Mouse (Mus musculus) hindbrain, embryonic 13.5 days (tissue): ENCODE results near the gene Utp18. TPM values are rescaled to one million over a fixed set of nuclear protein-coding genes. Genes with fewer than 3 reads are reported as not detected.

Experiments
- ATAC-seq: fragments of 200-750 bp; cut with Nextera tagmentation; 2 replicates; pipeline ENCODE4 v1.8.0; 2017; ENCODE audit warnings: moderate TSS enrichment; ENCODE audit not compliant: low FRiP score
- H3K27ac ChIP-seq: fragments of 300-500 bp; sonication (generic); 2 replicates; pipeline ENCODE4 v1.5.1; 2015; ENCODE audit warnings: inconsistent platforms, mild to moderate bottlenecking, moderate library complexity
- H3K27me3 ChIP-seq: fragments of 300-500 bp; sonication (generic); 2 replicates; pipeline ENCODE4 v1.6.1; 2015; ENCODE audit warnings: mild to moderate bottlenecking, inconsistent platforms
- H3K36me3 ChIP-seq: fragments of 300-500 bp; sonication (generic); 2 replicates; pipeline ENCODE4 v1.6.1; 2015; ENCODE audit warnings: mild to moderate bottlenecking, inconsistent platforms
- H3K4me1 ChIP-seq: fragments of 300-500 bp; sonication (generic); replicated peaks from 2 replicates; pipeline ENCODE4 v1.6.1; 2015; ENCODE audit warnings: inconsistent platforms
- H3K4me2 ChIP-seq: fragments of 300-500 bp; sonication (generic); 2 replicates; pipeline ENCODE4 v1.6.1; 2015; ENCODE audit warnings: inconsistent platforms, mild to moderate bottlenecking, moderate library complexity
- H3K4me3 ChIP-seq: fragments of 300-500 bp; sonication (generic); 2 replicates; pipeline ENCODE4 v1.5.1; 2015; ENCODE audit warnings: mild to moderate bottlenecking, inconsistent platforms
- H3K9ac ChIP-seq: fragments of 300-500 bp; sonication (generic); 2 replicates; pipeline ENCODE4 v1.6.1; 2015; ENCODE audit warnings: mild to moderate bottlenecking, inconsistent platforms
- H3K9me3 ChIP-seq: fragments of 300-500 bp; sonication (generic); 2 replicates; pipeline ENCODE4 v1.6.1; 2016; ENCODE audit warnings: inconsistent platforms
- WGBS: fragments of 180-500 bp; shearing (Covaris S2); methylation state at CpG from one replicate; pipeline ENCODE4 v1.1.7; 2015; 5-methylcytosine and 5-hydroxymethylcytosine counted together
- polyA plus RNA-seq: library from polyadenylated mRNA; unstranded; fragments of >200 nt; fragmentation: Nextera tagmentation; extraction: Ambion mirVana; gene quantifications from 2 replicates; pipeline ENCODE4 v1.2.1, GENCODE M21; 2015

Gene Utp18
- polyA plus RNA-seq, 1 experiment from 2014 or later: 31.8 TPM

DNA sequence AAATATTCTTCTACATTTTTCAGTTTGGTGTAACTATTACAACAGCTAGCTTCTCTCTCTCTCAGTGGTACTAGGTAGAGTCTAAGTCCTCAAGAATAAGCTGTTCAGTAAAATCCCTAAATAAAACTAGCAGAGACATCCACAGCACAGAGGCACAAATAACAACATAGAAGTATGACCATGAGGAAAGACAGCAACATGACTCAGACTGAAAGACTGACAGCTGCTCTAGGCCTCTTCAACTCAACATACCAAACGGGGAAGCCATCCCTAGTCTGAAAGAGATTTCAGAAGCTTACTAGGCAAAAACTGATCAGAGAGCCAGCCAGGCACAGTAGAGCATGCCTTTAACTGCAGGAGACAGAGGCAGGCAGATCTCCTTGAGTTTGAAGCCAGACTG, 22.9 kb downstream of the Utp18 start:
- Histone ChIP-seq H3K4me1 (no peaks in the 10 kb centered on the region), H3K36me3 (peaks cover 50% of the 10 kb centered on the region), H3K27me3 (no peaks in the 10 kb centered on the region), H3K9me3 (no peaks in the 10 kb centered on the region), H3K9ac (no peak overlapping the region), H3K4me2 (no peak overlapping the region), H3K4me3 (no peak overlapping the region), H3K27ac (no peak overlapping the region)
- 93% methylated on average over 1 of the region's 1 CpGs for WGBS
- ATAC-seq: no peak

DNA sequence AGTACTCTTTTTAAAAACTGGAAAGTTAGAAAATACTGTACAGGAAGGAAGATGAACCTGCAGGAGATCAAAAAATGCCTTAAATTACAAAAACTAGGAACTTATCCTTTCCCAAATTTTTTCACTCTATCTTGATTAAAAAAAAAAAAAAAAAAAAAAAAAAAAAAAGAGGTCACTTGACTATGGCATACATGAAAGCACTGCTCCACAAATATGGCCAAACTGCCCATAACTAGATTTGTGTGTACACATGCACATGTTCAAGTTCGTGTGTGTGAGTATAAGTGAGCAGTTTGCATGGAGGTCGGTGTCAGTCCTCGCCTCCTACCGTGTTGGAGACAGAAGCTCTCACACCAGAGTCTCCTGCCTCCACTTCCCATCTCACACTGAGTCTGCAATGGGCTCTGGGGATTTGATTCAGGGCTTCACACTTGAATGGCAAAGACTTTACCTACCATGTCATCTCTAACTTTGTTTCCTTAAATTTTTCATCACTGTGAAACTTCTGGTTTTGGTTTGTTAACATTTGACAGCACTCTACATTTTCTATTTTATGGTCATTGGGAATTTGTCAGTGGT, 23.4 kb downstream of the Utp18 start:
- Histone ChIP-seq H3K27ac (no peak overlapping the region), H3K4me2 (no peak overlapping the region), H3K4me3 (no peak overlapping the region), H3K9ac (no peak overlapping the region), H3K36me3 (peaks cover 45% of the 10 kb centered on the region), H3K4me1 (no peaks in the 10 kb centered on the region), H3K27me3 (no peaks in the 10 kb centered on the region), H3K9me3 (no peaks in the 10 kb centered on the region)
- WGBS: 91% methylated on average over 4 of the region's 4 CpGs
- ATAC-seq: no peak

GRCm38 (mm10) chr11:93861193-93861592, 24.4 kb downstream of the Utp18 start:
- no peak overlapping the region for H3K9ac ChIP-seq
- peaks cover 36% of the 10 kb centered on the region for H3K36me3 ChIP-seq
- no peak overlapping the region for H3K27ac ChIP-seq
- H3K27me3 ChIP-seq: no peaks in the 10 kb centered on the region
- no peak overlapping the region for H3K4me2 ChIP-seq
- H3K4me1 ChIP-seq: peaks cover 4% of the 10 kb centered on the region; the same call in 1 of the 2 replicates
- 100% methylated on average over 2 of the region's 2 CpGs for WGBS
- H3K4me3 ChIP-seq: no peak overlapping the region
- no peaks in the 10 kb centered on the region for H3K9me3 ChIP-seq
- ATAC-seq: no peak

- H3K36me3 ChIP-seq: peaks cover 32% of the 10 kb centered on the region
- H3K9me3 ChIP-seq: no peaks in the 10 kb centered on the region
- H3K4me3 ChIP-seq: no peak overlapping the region
- no peak for ATAC-seq
- H3K4me2 ChIP-seq: no peak overlapping the region
- H3K27ac ChIP-seq: no peak overlapping the region
- WGBS: 89% methylated on average over 1 of the region's 1 CpGs
- H3K9ac ChIP-seq: no peak overlapping the region
- peaks cover 4% of the 10 kb centered on the region; the same call in 1 of the 2 replicates for H3K4me1 ChIP-seq
- H3K27me3 ChIP-seq: no peaks in the 10 kb centered on the region
These were observed 24.9 kb downstream of the Utp18 start for GRCm38 (mm10) chr11:93860540-93861172.

DNA sequence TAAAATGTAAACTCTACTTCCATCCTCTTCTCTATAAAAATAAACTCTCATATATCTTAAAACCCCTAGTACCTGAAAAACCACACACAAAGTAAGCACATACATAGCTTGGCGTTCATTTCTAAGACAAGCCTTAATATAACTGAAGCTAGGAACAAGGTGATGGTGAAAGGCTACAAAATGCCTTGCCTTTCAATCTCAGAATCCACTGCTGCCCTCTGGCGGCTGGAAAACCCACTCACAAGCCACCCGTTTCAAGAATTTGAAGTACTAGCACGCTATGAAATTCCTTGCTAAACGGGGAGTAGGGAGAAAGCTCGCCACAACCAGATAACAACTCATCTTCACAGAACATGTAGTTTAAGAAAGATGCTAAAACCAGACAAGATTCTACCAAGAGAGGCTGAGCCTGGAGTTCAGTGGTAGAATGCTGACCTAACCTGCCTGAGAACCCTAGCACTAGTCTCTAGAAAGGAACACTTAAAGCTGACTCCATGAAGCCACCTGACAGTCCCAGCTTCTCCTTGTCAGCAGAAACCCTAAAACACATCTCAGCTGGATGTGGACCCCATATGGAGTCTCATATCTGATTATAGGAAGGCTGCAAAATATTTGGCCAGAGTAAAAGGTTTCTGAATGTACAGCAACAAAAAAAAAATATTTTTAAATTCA, 29.1 kb downstream of the Utp18 start:
- peak overlapping the region; percentile 30 for H3K4me2 ChIP-seq

GRCm38 (mm10) chr11:93852546-93852945, 33.0 kb downstream of the Utp18 start:
- H3K27me3 ChIP-seq: no peaks in the 10 kb centered on the region
- no peak overlapping the region for H3K4me2 ChIP-seq
- no peak overlapping the region for H3K9ac ChIP-seq
- no peak overlapping the region for H3K27ac ChIP-seq
- no peaks in the 10 kb centered on the region for H3K36me3 ChIP-seq
- no peaks in the 10 kb centered on the region for H3K9me3 ChIP-seq
- H3K4me1 ChIP-seq: peaks cover 6% of the 10 kb centered on the region; the same call in 1 of the 2 replicates
- ATAC-seq: no peak
- H3K4me3 ChIP-seq: no peak overlapping the region
- WGBS: 91% methylated on average over 3 of the region's 3 CpGs

More for the DNA sequence above, 29.1 kb downstream of the Utp18 start:
- Histone ChIP-seq H3K4me1 (peaks cover 4% of the 10 kb centered on the region; the same call in 1 of the 2 replicates), H3K36me3 (peaks cover 13% of the 10 kb centered on the region), H3K27me3 (no peaks in the 10 kb centered on the region), H3K4me3 (no peak overlapping the region), H3K9ac (no peak overlapping the region), H3K27ac (no peak overlapping the region), H3K9me3 (no peaks in the 10 kb centered on the region)
- WGBS: 7% methylated on average over 6 of the region's 6 CpGs
- peak; percentile 57; the same call in 1 of the 2 replicates for ATAC-seq

- H3K4me3 ChIP-seq: no peak overlapping the region
- no peak overlapping the region for H3K9ac ChIP-seq
- 13% methylated on average over 2 of the region's 2 CpGs for WGBS
- H3K27me3 ChIP-seq: no peaks in the 10 kb centered on the region
- no peak overlapping the region for H3K4me2 ChIP-seq
- no peaks in the 10 kb centered on the region for H3K36me3 ChIP-seq
- no peak for ATAC-seq
- no peaks in the 10 kb centered on the region for H3K9me3 ChIP-seq
- H3K4me1 ChIP-seq: peaks cover 6% of the 10 kb centered on the region; the same call in 1 of the 2 replicates
- H3K27ac ChIP-seq: no peak overlapping the region
These were observed 38.2 kb downstream of the Utp18 start for GRCm38 (mm10) chr11:93847342-93847741.

GRCm38 (mm10) chr11:93835800-93836199, 49.8 kb downstream of the Utp18 start:
- Histone ChIP-seq H3K9ac (no peak overlapping the region), H3K9me3 (no peaks in the 10 kb centered on the region), H3K4me3 (no peak overlapping the region), H3K27ac (no peak overlapping the region), H3K4me1 (no peaks in the 10 kb centered on the region), H3K36me3 (no peaks in the 10 kb centered on the region), H3K27me3 (no peaks in the 10 kb centered on the region), H3K4me2 (no peak overlapping the region)
- WGBS: 69% methylated on average over 2 of the region's 2 CpGs
- ATAC-seq: no peak

GRCm38 (mm10) chr11:93829971-93830370, 55.6 kb downstream of the Utp18 start:
- H3K4me2 ChIP-seq: no peak overlapping the region
- peak overlapping the region; percentile 91 for H3K27ac ChIP-seq
- no peak overlapping the region for H3K9ac ChIP-seq
- no peaks in the 10 kb centered on the region for H3K36me3 ChIP-seq
- H3K4me3 ChIP-seq: no peak overlapping the region
- peaks cover 19% of the 10 kb centered on the region for H3K4me1 ChIP-seq
- 70% methylated on average over 8 of the region's 8 CpGs for WGBS
- no peaks in the 10 kb centered on the region for H3K9me3 ChIP-seq
- peak; percentile 69 for ATAC-seq
- no peaks in the 10 kb centered on the region for H3K27me3 ChIP-seq

GRCm38 (mm10) chr11:93829327-93829679, 56.3 kb downstream of the Utp18 start:
- H3K4me3 ChIP-seq: no peak overlapping the region
- peak overlapping the region; percentile 91 for H3K27ac ChIP-seq

DNA sequence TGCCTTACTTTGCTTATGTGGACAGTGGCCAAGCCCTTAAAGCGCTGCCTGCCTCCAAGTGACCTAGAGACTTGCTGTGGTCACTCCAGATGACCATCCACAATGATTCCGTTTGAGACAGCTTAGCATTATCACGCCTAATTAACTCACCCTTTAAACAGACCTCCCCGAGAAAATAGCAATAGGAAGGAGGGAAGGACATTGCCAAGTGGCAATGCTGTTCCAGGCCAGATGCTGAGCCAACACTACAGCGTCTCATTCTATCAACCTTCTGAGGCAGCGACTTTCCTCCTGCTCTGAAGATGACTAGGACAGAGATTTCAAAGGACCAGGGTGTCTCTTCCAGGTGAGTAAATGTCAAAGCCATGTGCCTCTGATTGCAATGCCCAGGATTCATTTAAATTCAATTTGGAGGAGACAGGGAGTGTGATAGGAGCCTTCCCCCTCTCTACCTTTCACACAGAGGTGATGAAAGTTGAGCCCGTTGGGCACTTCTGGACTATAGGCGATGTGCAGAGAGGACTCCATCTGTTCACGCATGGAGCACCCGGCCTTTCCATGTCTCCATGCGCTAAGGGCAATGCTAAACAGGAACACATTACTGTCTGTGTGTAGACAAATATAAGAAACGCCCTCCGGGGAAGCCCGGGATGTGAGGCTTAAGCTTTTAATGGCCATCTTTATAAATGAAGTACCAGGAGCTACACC, 56.8 kb downstream of the Utp18 start:
- peaks cover 19% of the 10 kb centered on the region for H3K4me1 ChIP-seq
- no peaks in the 10 kb centered on the region for H3K27me3 ChIP-seq
- ATAC-seq: peak; percentile 71
- H3K36me3 ChIP-seq: no peaks in the 10 kb centered on the region
- peak overlapping the region; percentile 33 for H3K4me2 ChIP-seq
- no peak overlapping the region for H3K4me3 ChIP-seq
- 45% methylated on average over 14 of the region's 14 CpGs for WGBS
- 0 out of 2 replicates have a peak overlapping the region, but pooled peaks have one; percentile 8 for H3K9ac ChIP-seq
- peak overlapping the region; percentile 91 for H3K27ac ChIP-seq
- no peaks in the 10 kb centered on the region for H3K9me3 ChIP-seq

More at GRCm38 (mm10) chr11:93829327-93829679, 56.3 kb downstream of the Utp18 start:
- Histone ChIP-seq H3K27me3 (no peaks in the 10 kb centered on the region), H3K9ac (0 out of 2 replicates have a peak overlapping the region, but pooled peaks have one; percentile 8), H3K36me3 (no peaks in the 10 kb centered on the region), H3K4me2 (peak overlapping the region; percentile 33), H3K9me3 (no peaks in the 10 kb centered on the region), H3K4me1 (peaks cover 19% of the 10 kb centered on the region)
- peak; percentile 95 for ATAC-seq
- 40% methylated on average over 6 of the region's 6 CpGs for WGBS

- H3K4me1 ChIP-seq: peaks cover 13% of the 10 kb centered on the region
- H3K36me3 ChIP-seq: no peaks in the 10 kb centered on the region
- H3K9ac ChIP-seq: no peak overlapping the region
- H3K4me2 ChIP-seq: no peak overlapping the region
- ATAC-seq: no peak
- H3K9me3 ChIP-seq: no peaks in the 10 kb centered on the region
- no peak overlapping the region for H3K4me3 ChIP-seq
- H3K27ac ChIP-seq: no peak overlapping the region
- 35% methylated on average over 2 of the region's 2 CpGs for WGBS
- no peaks in the 10 kb centered on the region for H3K27me3 ChIP-seq
These were observed 63.3 kb downstream of the Utp18 start for GRCm38 (mm10) chr11:93822261-93822660.
